Mouse (Mus musculus) yolk sac, embryonic 10.5 days (tissue): ENCODE measurements around the gene Olfr148.

Experiments
- DNase-seq: peaks from one replicate; pipeline ENCODE4 v3.0.0-alpha.2; 2017; ENCODE audit warnings: low spot score

The Olfr148 gene

GRCm38 (mm10) chr9:39610355-39610754, at the start of gene Olfr148:
Olfr148 (plus strand) TSS chr9:39610655.
- no peak for DNase-seq

GRCm38 (mm10) chr9:39575469-39575868, 35.0 kb upstream of the Olfr148 start, which contains the start of gene Olfr959:
Olfr959 (minus strand) TSS chr9:39575569.
- no peak for DNase-seq

GRCm38 (mm10) chr9:39577050-39577449, 33.4 kb upstream of the Olfr148 start:
- DNase-seq, result no peak

GRCm38 (mm10) chr9:39602536-39603332, 7.7 kb upstream of the Olfr148 start:
- DNase-seq, result peak; percentile 11

- DNase-seq, result peak; percentile 7
Observed at GRCm38 (mm10) chr9:39603333-39603845, 7.1 kb upstream of the Olfr148 start.

- DNase-seq, result peak; percentile 16
Observed at GRCm38 (mm10) chr9:39603999-39604453, 6.4 kb upstream of the Olfr148 start, which contains the start of gene AW551984. AW551984 (minus strand) TSS chr9:39604403.

- DNase-seq, result no peak
Observed at GRCm38 (mm10) chr9:39608497-39608896, 2.0 kb upstream of the Olfr148 start.

GRCm38 (mm10) chr9:39611953-39612352, 1.5 kb downstream of the Olfr148 start:
- no peak for DNase-seq

GRCm38 (mm10) chr9:39621073-39621472, 10.6 kb downstream of the Olfr148 start, which contains the start of gene Olfr960:
Olfr960 (plus strand) TSS chr9:39621373.
- DNase-seq, result no peak

GRCm38 (mm10) chr9:39623783-39624182, 13.3 kb downstream of the Olfr148 start:
- DNase-seq, result no peak

- no peak for DNase-seq
Observed at GRCm38 (mm10) chr9:39624711-39625110, 14.3 kb downstream of the Olfr148 start.

GRCm38 (mm10) chr9:39629069-39629468, 18.6 kb downstream of the Olfr148 start:
- DNase-seq, result no peak

- DNase-seq, result no peak
Observed at GRCm38 (mm10) chr9:39633913-39634594, 23.6 kb downstream of the Olfr148 start.

- no peak for DNase-seq
Observed at GRCm38 (mm10) chr9:39644785-39645184, 34.3 kb downstream of the Olfr148 start, which contains the start of gene Olfr961. Olfr961 (plus strand) TSS chr9:39645085.

GRCm38 (mm10) chr9:39647382-39647781, 36.9 kb downstream of the Olfr148 start:
- DNase-seq, result no peak

- no peak for DNase-seq
Observed at GRCm38 (mm10) chr9:39654756-39655396, 44.4 kb downstream of the Olfr148 start.
